Mouse (Mus musculus) small intestine, adult 2 months (tissue): ENCODE data around the gene Tle2.

ENCODE experiments used
- CTCF ChIP-seq: fragments of 200-500 bp; IDR thresholded peaks from 2 replicates; pipeline ENCODE4 v1.5.1; 2012; ENCODE audit warnings: low read depth, mild to moderate bottlenecking, control low read depth, inconsistent platforms, low read length, moderate library complexity, mixed read lengths; ENCODE audit not compliant: insufficient replicate concordance, insufficient read length; ENCODE audit errors: extremely low read depth
- POLR2A ChIP-seq: fragments of 200-500 bp; IDR thresholded peaks from 2 replicates; pipeline ENCODE4 v1.6.1; 2012; ENCODE audit warnings: low read depth, mild to moderate bottlenecking, control low read depth, inconsistent platforms, low read length, moderate library complexity

DNA sequence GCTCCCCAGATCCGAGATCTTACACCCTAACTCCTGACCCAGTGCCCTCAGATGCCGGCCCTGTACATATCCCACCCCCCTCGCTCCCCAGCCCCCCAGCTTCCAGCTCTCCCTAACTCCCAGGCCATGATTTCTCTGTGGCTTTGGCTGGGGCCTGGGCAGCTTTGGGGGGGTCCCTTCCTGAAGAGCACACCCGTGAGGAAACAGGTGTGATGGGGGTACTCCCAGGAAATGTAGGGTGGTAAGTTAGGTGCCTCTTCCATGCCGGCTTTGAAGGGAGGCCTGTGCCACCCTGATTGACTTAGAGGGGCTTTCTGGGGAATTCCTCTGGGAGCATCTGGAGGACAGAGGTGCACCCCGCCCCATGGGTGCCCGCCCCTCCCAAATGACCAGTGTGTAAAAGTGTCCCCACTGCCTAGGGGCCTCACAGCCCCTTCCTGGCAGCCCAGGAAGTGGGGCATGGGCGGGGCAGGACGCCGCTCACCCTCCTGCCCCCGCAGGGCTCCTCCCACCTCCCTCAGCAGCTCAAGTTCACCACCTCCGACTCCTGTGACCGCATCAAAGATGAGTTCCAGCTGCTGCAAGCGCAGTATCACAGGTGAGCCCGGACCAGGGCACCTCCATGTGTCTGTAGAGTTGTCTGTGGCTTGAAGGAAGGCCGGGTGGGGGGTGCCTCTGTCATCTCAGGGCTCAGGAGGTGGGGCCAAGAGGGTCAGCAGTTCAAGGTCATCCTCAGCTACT lies 13.5 kb upstream of the Tle2 start:
- TF ChIP-seq CTCF (no peak), POLR2A (no peak)
